Mouse (Mus musculus) CH12.LX (cell line): Measurements from ENCODE around the gene Kcnj2. TPM values are rescaled to one million over a fixed set of nuclear protein-coding genes. Genes with fewer than 3 reads are reported as not detected.

Source experiments
- DNase-seq: peaks from one replicate; pipeline ENCODE4 v3.0.0-alpha.2; 2013; ENCODE audit errors: extremely low read depth
- H3K27ac ChIP-seq: 2 replicates; pipeline ENCODE4 v1.5.1; 2012; ENCODE audit warnings: low read depth, mild to moderate bottlenecking, control low read depth, moderate library complexity; ENCODE audit not compliant: insufficient read depth
- H3K27me3 ChIP-seq: replicated peaks from 2 replicates; pipeline ENCODE3; 2012; ENCODE audit warnings: inconsistent platforms
- H3K36me3 ChIP-seq, 2 experiments: replicated peaks in 1 of 2; 2 replicates each; pipeline versions ENCODE3 to v1.6.1; 2012; ENCODE audit warnings: inconsistent platforms in 1 of 2, low read length in 1 of 2, mild to moderate bottlenecking in 1 of 2, mixed read lengths in 1 of 2, moderate library complexity in 1 of 2; ENCODE audit not compliant: control insufficient read depth in 1 of 2, insufficient read depth in 1 of 2
- H3K4me1 ChIP-seq, 2 experiments: 2 replicates each; pipeline ENCODE4 v1.6.1; 2012; ENCODE audit warnings: inconsistent platforms in 1 of 2, moderate library complexity in 1 of 2; ENCODE audit not compliant: insufficient read depth in 2 of 2, control insufficient read depth in 1 of 2
- H3K4me2 ChIP-seq: 2 replicates; pipeline ENCODE4 v1.6.1; 2012; ENCODE audit warnings: low read depth, mild to moderate bottlenecking, control low read depth; ENCODE audit not compliant: poor library complexity, insufficient read depth, severe bottlenecking
- H3K4me3 ChIP-seq, 3 experiments: fragments of 150-350 bp in 1 of 3; sonication (generic) in 1 of 3; replicated peaks in 1 of 3; 2 replicates each; pipeline versions ENCODE3 to v1.5.1; 2011 to 2012; ENCODE audit warnings: low read depth in 2 of 3, low read length in 2 of 3, mild to moderate bottlenecking in 2 of 3, moderate library complexity in 2 of 3, control low read depth in 1 of 3, improper control_type of control experiment in 1 of 3, inconsistent platforms in 1 of 3, mixed read lengths in 1 of 3; ENCODE audit not compliant: poor library complexity in 1 of 3
- H3K79me2 ChIP-seq: replicated peaks from 2 replicates; pipeline ENCODE4 v1.6.1; 2012; ENCODE audit warnings: mild to moderate bottlenecking, moderate library complexity; ENCODE audit not compliant: control insufficient read depth, poor library complexity, insufficient read depth, severe bottlenecking; ENCODE audit errors: extremely low read depth
- H3K9ac ChIP-seq: 2 replicates; pipeline ENCODE4 v1.6.1; 2012; ENCODE audit warnings: low read depth, mild to moderate bottlenecking, control low read depth, moderate library complexity; ENCODE audit not compliant: insufficient read depth
- H3K9me3 ChIP-seq: replicated peaks from 2 replicates; pipeline ENCODE3; 2012; ENCODE audit warnings: low read length, inconsistent platforms, mixed read lengths
- CHD2 ChIP-seq: IDR thresholded peaks from 2 replicates; pipeline ENCODE4 v1.6.1; 2011; ENCODE audit warnings: low read length, improper control_type of control experiment
- CTCF ChIP-seq, 2 experiments: IDR thresholded peaks in 1 of 2; conservative IDR thresholded peaks in 1 of 2; 2 replicates each; pipeline ENCODE4 v1.5.1; 2011 to 2012; ENCODE audit warnings: low read depth in 2 of 2, low read length in 2 of 2, improper control_type of control experiment in 1 of 2, inconsistent platforms in 1 of 2, mild to moderate bottlenecking in 1 of 2, moderate library complexity in 1 of 2
- ELF1 ChIP-seq: IDR thresholded peaks from 2 replicates; pipeline ENCODE4 v1.6.1; 2014; ENCODE audit warnings: low read depth, mild to moderate bottlenecking, inconsistent platforms, low read length, improper control_type of control experiment
- GABPA ChIP-seq: IDR thresholded peaks from 2 replicates; pipeline ENCODE4 v1.6.1; 2012; ENCODE audit warnings: low read depth, low read length, improper control_type of control experiment, inconsistent platforms; ENCODE audit not compliant: insufficient replicate concordance
- JUN ChIP-seq: IDR thresholded peaks from 2 replicates; pipeline ENCODE4 v1.6.1; 2011; ENCODE audit warnings: low read depth, mild to moderate bottlenecking, low read length, improper control_type of control experiment, moderate library complexity; ENCODE audit not compliant: insufficient read depth
- MAFK ChIP-seq: IDR thresholded peaks from 2 replicates; pipeline ENCODE4 v1.6.1; 2011; ENCODE audit warnings: low read length, improper control_type of control experiment; ENCODE audit not compliant: insufficient replicate concordance
- NELFE ChIP-seq: IDR thresholded peaks from 2 replicates; pipeline ENCODE4 v1.6.1; 2011; ENCODE audit warnings: low read depth, low read length, improper control_type of control experiment
- PAX5 ChIP-seq: IDR thresholded peaks from 2 replicates; pipeline ENCODE4 v1.6.1; 2012; ENCODE audit warnings: low read length, inconsistent platforms, mixed read lengths
- POLR2A ChIP-seq: IDR thresholded peaks from 2 replicates; pipeline ENCODE4 v1.6.1; 2011; ENCODE audit warnings: low read depth, mild to moderate bottlenecking, improper control_type of control experiment, low read length
- RCOR1 ChIP-seq: conservative IDR thresholded peaks from 2 replicates; pipeline ENCODE4 v1.6.1; 2012; ENCODE audit warnings: low read depth, mild to moderate bottlenecking, inconsistent platforms, low read length, improper control_type of control experiment
- TBP ChIP-seq: conservative IDR thresholded peaks from 2 replicates; pipeline ENCODE4 v1.6.1; 2011; ENCODE audit warnings: low read depth, low read length, improper control_type of control experiment
- TCF12 ChIP-seq: IDR thresholded peaks from 2 replicates; pipeline ENCODE4 v1.6.1; 2014; ENCODE audit warnings: low read depth, mild to moderate bottlenecking, inconsistent platforms, low read length, improper control_type of control experiment
- UBTF ChIP-seq: IDR thresholded peaks from 2 replicates; pipeline ENCODE4 v1.6.1; 2012; ENCODE audit warnings: low read depth, mild to moderate bottlenecking, inconsistent platforms, low read length, improper control_type of control experiment, moderate library complexity
- USF2 ChIP-seq: conservative IDR thresholded peaks from 2 replicates; pipeline ENCODE4 v1.6.1; 2011; ENCODE audit warnings: low read depth, low read length, improper control_type of control experiment
- ZC3H11A ChIP-seq: IDR thresholded peaks from 2 replicates; pipeline ENCODE4 v1.6.1; 2012; ENCODE audit warnings: low read depth, mild to moderate bottlenecking, inconsistent platforms, low read length, improper control_type of control experiment
- dilution Hi-C: fragments of 300-500 bp; cut with MboI; formaldehyde crosslinking; loops from 2 replicates; pipeline ENCODE4 v1.14.3; 2020; ENCODE audit warnings: low sequenced_read_pairs; ENCODE audit not compliant: extremely low pct_unique_long_range_greater_than_20kb, extremely low pct_ligation_motif_present
- in situ Hi-C: fragments of 300-500 bp; cut with MboI; formaldehyde crosslinking; loops from 3 replicates; pipeline ENCODE4 v1.14.3; 2019; ENCODE audit warnings: low sequenced_read_pairs, low pct_ligation_motif_present, low pct_unique_long_range_greater_than_20kb, mixed read lengths
- polyA plus RNA-seq: library from polyadenylated mRNA; unstranded; fragments of >175 nt; gene quantifications from 2 replicates; pipeline ENCODE4 v1.2.1, GENCODE M21; 2012; ENCODE audit warnings: low read depth; ENCODE audit not compliant: insufficient read length
- total RNA-seq, 2 experiments: library from RNA; depleted of rRNA; stranded (reverse); fragments of 300-350 nt in 1 of 2; fragments of >200 nt in 1 of 2; gene quantifications; 2 replicates each; pipeline ENCODE4 v1.2.3; 2012 to 2014

Gene Kcnj2
- total and polyA plus RNA-seq, 3 experiments, result under 0.01 to 0.11 (median 0.09) TPM

DNA sequence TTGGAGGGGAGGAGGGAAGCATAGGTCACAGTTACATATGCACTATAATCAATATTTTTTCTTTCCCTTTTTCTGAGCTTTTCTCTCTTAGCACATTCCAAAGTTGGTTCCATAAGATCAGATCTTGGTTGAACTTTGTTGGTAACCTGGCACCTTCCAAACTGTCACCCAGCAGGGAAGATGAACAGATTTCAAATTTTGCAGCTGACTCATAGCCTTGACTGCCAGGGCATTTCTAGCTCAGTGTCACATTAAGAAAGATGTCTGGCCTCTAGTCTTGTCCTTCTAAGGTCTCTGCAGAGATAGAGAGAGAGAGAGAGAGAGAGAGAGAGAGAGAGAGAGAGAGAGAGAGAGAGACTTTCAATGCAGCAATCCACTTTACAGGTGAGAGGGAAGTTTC lies 8.2 kb downstream of the Kcnj2 start:
- Histone ChIP-seq H3K4me2 (no peak overlapping the region), H3K4me3 (no peak overlapping the region), H3K9ac (no peak overlapping the region), H3K79me2 (no peaks in the 10 kb centered on the region), H3K9me3 (no peaks in the 10 kb centered on the region), H3K27ac (no peak overlapping the region), H3K4me1 (peaks cover 0 to 8% of the 10 kb centered on the region in 2 experiments; a peak in 2 of 4 replicates), H3K27me3 (no peaks in the 10 kb centered on the region), H3K36me3 (no peaks in the 10 kb centered on the region)
- in situ Hi-C loops, result loop anchor here (25.0 kb wide), 2 partner anchors 363 to 712 kb away; no protein-coding TSS in a partner anchor
- dilution Hi-C loops, result no loop called here
- DNase-seq, result no peak
- TF ChIP-seq PAX5 (no peak), TCF12 (no peak), CTCF (conservative IDR thresholded peaks at IDR 0.05 in 1 of 2, IDR thresholded peaks at IDR 0.05 in 1 of 2; ENCODE audit: low read depth in 2 of 2, low read length in 2 of 2) (no peak)

DNA sequence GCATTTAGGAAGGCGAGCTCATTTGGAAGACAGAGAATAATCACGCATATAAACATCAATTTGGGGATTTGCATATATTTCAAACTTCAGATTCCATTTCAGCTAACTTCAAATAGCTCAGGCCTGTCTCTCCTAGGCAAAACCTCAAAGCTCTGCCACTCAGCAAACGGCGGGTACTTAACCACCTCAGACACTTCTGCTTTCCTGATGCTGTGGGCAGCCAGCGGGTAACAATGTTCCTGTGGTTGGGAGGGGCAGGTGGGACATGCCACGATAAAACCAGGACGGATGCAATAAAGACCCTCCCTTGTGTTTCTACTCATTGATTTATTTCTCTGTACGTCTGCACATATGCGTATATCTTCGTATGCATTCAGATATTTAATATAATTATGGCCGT lies 12.1 kb downstream of the Kcnj2 start:
- Histone ChIP-seq H3K9ac (no peak overlapping the region), H3K4me2 (no peak overlapping the region), H3K27ac (no peak overlapping the region), H3K9me3 (no peaks in the 10 kb centered on the region), H3K4me1 (peaks cover 0 to 4% of the 10 kb centered on the region in 2 experiments; a peak in 1 of 4 replicates), H3K27me3 (no peaks in the 10 kb centered on the region), H3K36me3 (no peaks in the 10 kb centered on the region), H3K4me3 (no peak overlapping the region), H3K79me2 (no peaks in the 10 kb centered on the region)
- in situ Hi-C loops (no loop called here), dilution Hi-C loops (no loop called here)
- no peak for TF ChIP-seq TBP
- no peak for TF ChIP-seq ZC3H11A
- TF ChIP-seq NELFE, result no peak
- TF ChIP-seq RCOR1, result no peak
- TF ChIP-seq ELF1, result no peak
- no peak for TF ChIP-seq JUN
- no peak for TF ChIP-seq POLR2A
- no peak for DNase-seq

DNA sequence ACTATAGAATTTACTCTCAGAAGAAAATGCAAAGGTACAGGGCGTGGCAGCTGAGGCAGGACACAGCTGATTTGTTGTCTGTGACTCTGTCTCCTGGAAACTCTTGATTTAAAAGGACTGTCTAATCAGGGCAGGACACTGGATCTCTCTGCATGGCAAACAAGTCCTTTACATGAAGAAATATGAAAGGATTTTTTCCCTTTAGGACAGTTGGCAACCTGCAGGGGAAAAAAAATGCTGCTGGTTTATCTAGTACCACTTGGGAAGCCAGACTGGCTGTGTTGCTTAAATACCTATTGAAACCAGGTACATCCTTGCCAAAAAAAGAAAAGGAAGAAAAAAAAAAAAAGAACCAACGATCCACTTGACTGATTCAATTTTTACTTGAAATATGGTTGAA lies 17.0 kb downstream of the Kcnj2 start:
- H3K4me3 ChIP-seq, result no peak overlapping the region
- H3K4me2 ChIP-seq, result no peak overlapping the region
- H3K79me2 ChIP-seq, result no peaks in the 10 kb centered on the region
- TF ChIP-seq CTCF (conservative IDR thresholded peaks at IDR 0.05 in 1 of 2, IDR thresholded peaks at IDR 0.05 in 1 of 2; ENCODE audit: low read depth in 2 of 2, low read length in 2 of 2), result no peak
- no peak for TF ChIP-seq UBTF
- no peak for TF ChIP-seq CHD2
- no peak for TF ChIP-seq MAFK
- TF ChIP-seq USF2, result no peak
- TF ChIP-seq GABPA, result no peak
- TF ChIP-seq TCF12, result no peak
- H3K27ac ChIP-seq, result no peak overlapping the region
- no peaks in the 10 kb centered on the region for H3K27me3 ChIP-seq
- H3K36me3 ChIP-seq, result no peaks in the 10 kb centered on the region
- dilution Hi-C loops, result no loop called here
- H3K9me3 ChIP-seq, result no peaks in the 10 kb centered on the region
- DNase-seq, result no peak
- no peak overlapping the region for H3K9ac ChIP-seq
- in situ Hi-C loops, result no loop called here
- peaks cover 0 to 4% of the 10 kb centered on the region in 2 experiments; a peak in 1 of 4 replicates for H3K4me1 ChIP-seq
